Mouse (Mus musculus): ENCODE results near the gene Noc2l.

GRCm38 (mm10) chr4:156193200-156193590 lies 42.6 kb upstream of the Noc2l start:
- no peak for TF ChIP-seq RAD21 (IDR thresholded peaks at IDR 0.05; ENCODE audit: low read depth, low read length)
- no peak for TF ChIP-seq ELF1 (IDR thresholded peaks at IDR 0.05; ENCODE audit: low read depth, low read length)
- TF ChIP-seq CTCF (conservative IDR thresholded peaks at IDR 0.05 in 1 of 2, IDR thresholded peaks at IDR 0.05 in 1 of 2; ENCODE audit: low read depth in 2 of 2, low read length in 2 of 2) = no peak
- TF ChIP-seq KAT2A (IDR thresholded peaks at IDR 0.05; ENCODE audit: insufficient replicate concordance, low read length) = no peak
- TF ChIP-seq CHD1 (IDR thresholded peaks at IDR 0.05; ENCODE audit: low read depth, low read length) = no peak
- no peak for TF ChIP-seq POLR2A (IDR thresholded peaks at IDR 0.05; ENCODE audit: low read depth, low read length)
- TF ChIP-seq NELFE (IDR thresholded peaks at IDR 0.05; ENCODE audit: low read depth, low read length) = no peak
- no peak for TF ChIP-seq POLR2AphosphoS2 (IDR thresholded peaks at IDR 0.05; ENCODE audit: low read depth, low read length)
- no peak for TF ChIP-seq ZNF384 (IDR thresholded peaks at IDR 0.05; ENCODE audit: low read depth, low read length)
- no peak for TF ChIP-seq IRF4 (IDR thresholded peaks at IDR 0.05; ENCODE audit: low read depth, low read length)
- no peak for TF ChIP-seq NRF1 (IDR thresholded peaks at IDR 0.05; ENCODE audit: low read depth, low read length)
- TF ChIP-seq MEF2A (IDR thresholded peaks at IDR 0.05; ENCODE audit: borderline replicate concordance, low read depth, low read length) = no peak
- no peak for TF ChIP-seq EP300 (IDR thresholded peaks at IDR 0.05; ENCODE audit: low read length)
- no peak for TF ChIP-seq ETS1 (conservative IDR thresholded peaks at IDR 0.05; ENCODE audit: low read depth, low read length)

All from CH12.LX (cell line).